Mouse (Mus musculus) CH12.LX (cell line): ENCODE measurements around the gene A930004D18Rik. TPM values are rescaled to one million over a fixed set of nuclear protein-coding genes. Genes with fewer than 3 reads are reported as not detected.

Source experiments
- DNase-seq: peaks from one replicate; pipeline ENCODE4 v3.0.0-alpha.2; 2013; ENCODE audit errors: extremely low read depth
- H3K27ac ChIP-seq: 2 replicates; pipeline ENCODE4 v1.5.1; 2012; ENCODE audit warnings: low read depth, mild to moderate bottlenecking, control low read depth, moderate library complexity; ENCODE audit not compliant: insufficient read depth
- H3K27me3 ChIP-seq: replicated peaks from 2 replicates; pipeline ENCODE3; 2012; ENCODE audit warnings: inconsistent platforms
- H3K36me3 ChIP-seq, 2 experiments: replicated peaks in 1 of 2; 2 replicates each; pipeline versions ENCODE3 to v1.6.1; 2012; ENCODE audit warnings: inconsistent platforms in 1 of 2, low read length in 1 of 2, mild to moderate bottlenecking in 1 of 2, mixed read lengths in 1 of 2, moderate library complexity in 1 of 2; ENCODE audit not compliant: control insufficient read depth in 1 of 2, insufficient read depth in 1 of 2
- H3K4me1 ChIP-seq, 2 experiments: 2 replicates each; pipeline ENCODE4 v1.6.1; 2012; ENCODE audit warnings: inconsistent platforms in 1 of 2, moderate library complexity in 1 of 2; ENCODE audit not compliant: insufficient read depth in 2 of 2, control insufficient read depth in 1 of 2
- H3K4me2 ChIP-seq: 2 replicates; pipeline ENCODE4 v1.6.1; 2012; ENCODE audit warnings: low read depth, mild to moderate bottlenecking, control low read depth; ENCODE audit not compliant: poor library complexity, insufficient read depth, severe bottlenecking
- H3K4me3 ChIP-seq, 3 experiments: fragments of 150-350 bp in 1 of 3; sonication (generic) in 1 of 3; replicated peaks in 1 of 3; 2 replicates each; pipeline versions ENCODE3 to v1.5.1; 2011 to 2012; ENCODE audit warnings: low read depth in 2 of 3, low read length in 2 of 3, mild to moderate bottlenecking in 2 of 3, moderate library complexity in 2 of 3, control low read depth in 1 of 3, improper control_type of control experiment in 1 of 3, inconsistent platforms in 1 of 3, mixed read lengths in 1 of 3; ENCODE audit not compliant: poor library complexity in 1 of 3
- H3K79me2 ChIP-seq: replicated peaks from 2 replicates; pipeline ENCODE4 v1.6.1; 2012; ENCODE audit warnings: mild to moderate bottlenecking, moderate library complexity; ENCODE audit not compliant: control insufficient read depth, poor library complexity, insufficient read depth, severe bottlenecking; ENCODE audit errors: extremely low read depth
- H3K9ac ChIP-seq: 2 replicates; pipeline ENCODE4 v1.6.1; 2012; ENCODE audit warnings: low read depth, mild to moderate bottlenecking, control low read depth, moderate library complexity; ENCODE audit not compliant: insufficient read depth
- H3K9me3 ChIP-seq: replicated peaks from 2 replicates; pipeline ENCODE3; 2012; ENCODE audit warnings: low read length, inconsistent platforms, mixed read lengths
- BHLHE40 ChIP-seq: IDR thresholded peaks from 2 replicates; pipeline ENCODE4 v1.6.1; 2011; ENCODE audit warnings: mild to moderate bottlenecking, low read depth, low read length, improper control_type of control experiment
- CHD1 ChIP-seq: IDR thresholded peaks from 2 replicates; pipeline ENCODE4 v1.6.1; 2012; ENCODE audit warnings: low read depth, low read length, improper control_type of control experiment, inconsistent platforms
- CHD2 ChIP-seq: IDR thresholded peaks from 2 replicates; pipeline ENCODE4 v1.6.1; 2011; ENCODE audit warnings: low read length, improper control_type of control experiment
- E2F4 ChIP-seq: IDR thresholded peaks from 2 replicates; pipeline ENCODE4 v1.6.1; 2011; ENCODE audit warnings: low read depth, low read length, improper control_type of control experiment; ENCODE audit not compliant: insufficient replicate concordance
- EP300 ChIP-seq: IDR thresholded peaks from 2 replicates; pipeline ENCODE4 v1.6.1; 2011; ENCODE audit warnings: low read length, improper control_type of control experiment
- ETS1 ChIP-seq: conservative IDR thresholded peaks from 2 replicates; pipeline ENCODE4 v1.6.1; 2012; ENCODE audit warnings: low read depth, mild to moderate bottlenecking, inconsistent platforms, low read length, improper control_type of control experiment, moderate library complexity
- IRF4 ChIP-seq: IDR thresholded peaks from 2 replicates; pipeline ENCODE4 v1.6.1; 2014; ENCODE audit warnings: low read depth, mild to moderate bottlenecking, inconsistent platforms, low read length, improper control_type of control experiment
- KAT2A ChIP-seq: IDR thresholded peaks from 2 replicates; pipeline ENCODE4 v1.6.1; 2012; ENCODE audit warnings: low read length, improper control_type of control experiment, inconsistent platforms; ENCODE audit not compliant: insufficient replicate concordance
- MAX ChIP-seq: IDR thresholded peaks from 2 replicates; pipeline ENCODE4 v1.6.1; 2011; ENCODE audit warnings: low read length, improper control_type of control experiment
- NELFE ChIP-seq: IDR thresholded peaks from 2 replicates; pipeline ENCODE4 v1.6.1; 2011; ENCODE audit warnings: low read depth, low read length, improper control_type of control experiment
- NRF1 ChIP-seq: IDR thresholded peaks from 2 replicates; pipeline ENCODE4 v1.6.1; 2014; ENCODE audit warnings: low read depth, mild to moderate bottlenecking, inconsistent platforms, low read length, improper control_type of control experiment, moderate library complexity
- POLR2A ChIP-seq: IDR thresholded peaks from 2 replicates; pipeline ENCODE4 v1.6.1; 2011; ENCODE audit warnings: low read depth, mild to moderate bottlenecking, improper control_type of control experiment, low read length
- POLR2AphosphoS2 ChIP-seq: IDR thresholded peaks from 2 replicates; pipeline ENCODE4 v1.6.1; 2011; ENCODE audit warnings: low read depth, low read length, improper control_type of control experiment
- RAD21 ChIP-seq: IDR thresholded peaks from 2 replicates; pipeline ENCODE4 v1.6.1; 2011; ENCODE audit warnings: low read depth, mild to moderate bottlenecking, low read length, improper control_type of control experiment, moderate library complexity
- RCOR1 ChIP-seq: conservative IDR thresholded peaks from 2 replicates; pipeline ENCODE4 v1.6.1; 2012; ENCODE audit warnings: low read depth, mild to moderate bottlenecking, inconsistent platforms, low read length, improper control_type of control experiment
- SIN3A ChIP-seq: IDR thresholded peaks from 2 replicates; pipeline ENCODE4 v1.6.1; 2012; ENCODE audit warnings: low read length, improper control_type of control experiment, inconsistent platforms
- TCF12 ChIP-seq: IDR thresholded peaks from 2 replicates; pipeline ENCODE4 v1.6.1; 2014; ENCODE audit warnings: low read depth, mild to moderate bottlenecking, inconsistent platforms, low read length, improper control_type of control experiment
- UBTF ChIP-seq: IDR thresholded peaks from 2 replicates; pipeline ENCODE4 v1.6.1; 2012; ENCODE audit warnings: low read depth, mild to moderate bottlenecking, inconsistent platforms, low read length, improper control_type of control experiment, moderate library complexity
- USF1 ChIP-seq: IDR thresholded peaks from 2 replicates; pipeline ENCODE4 v1.6.1; 2014; ENCODE audit warnings: low read depth, mild to moderate bottlenecking, inconsistent platforms, low read length, improper control_type of control experiment
- ZC3H11A ChIP-seq: IDR thresholded peaks from 2 replicates; pipeline ENCODE4 v1.6.1; 2012; ENCODE audit warnings: low read depth, mild to moderate bottlenecking, inconsistent platforms, low read length, improper control_type of control experiment
- ZMIZ1 ChIP-seq: IDR thresholded peaks from 2 replicates; pipeline ENCODE4 v1.6.1; 2012; ENCODE audit warnings: low read depth, mild to moderate bottlenecking, inconsistent platforms, low read length, improper control_type of control experiment
- ZNF384 ChIP-seq: IDR thresholded peaks from 2 replicates; pipeline ENCODE4 v1.6.1; 2012; ENCODE audit warnings: low read depth, low read length, improper control_type of control experiment, inconsistent platforms
- dilution Hi-C: fragments of 300-500 bp; cut with MboI; formaldehyde crosslinking; loops from 2 replicates; pipeline ENCODE4 v1.14.3; 2020; ENCODE audit warnings: low sequenced_read_pairs; ENCODE audit not compliant: extremely low pct_unique_long_range_greater_than_20kb, extremely low pct_ligation_motif_present
- in situ Hi-C: fragments of 300-500 bp; cut with MboI; formaldehyde crosslinking; loops from 3 replicates; pipeline ENCODE4 v1.14.3; 2019; ENCODE audit warnings: low sequenced_read_pairs, low pct_ligation_motif_present, low pct_unique_long_range_greater_than_20kb, mixed read lengths
- polyA plus RNA-seq: library from polyadenylated mRNA; unstranded; fragments of >175 nt; gene quantifications from 2 replicates; pipeline ENCODE4 v1.2.1, GENCODE M21; 2012; ENCODE audit warnings: low read depth; ENCODE audit not compliant: insufficient read length
- total RNA-seq, 2 experiments: library from RNA; depleted of rRNA; stranded (reverse); fragments of 300-350 nt in 1 of 2; fragments of >200 nt in 1 of 2; gene quantifications; 2 replicates each; pipeline ENCODE4 v1.2.3; 2012 to 2014

A930004D18Rik gene
- total and polyA plus RNA-seq, 3 experiments = 0.15 to 1.7 (median 0.72) TPM

GRCm38 (mm10) chr2:18046186-18046585 lies 8.6 kb upstream of the A930004D18Rik start:
- H3K27ac ChIP-seq = no peak overlapping the region
- peak overlapping the region; percentile 49; the same call in 1 of the 2 replicates for H3K9ac ChIP-seq
- dilution Hi-C loops = no loop called here
- peaks cover 2% of the 10 kb centered on the region; the same call in 1 of the 2 replicates for H3K79me2 ChIP-seq
- peak overlapping the region; percentile 75 for H3K4me2 ChIP-seq
- no peaks in the 10 kb centered on the region for H3K36me3 ChIP-seq
- no peaks in the 10 kb centered on the region for H3K9me3 ChIP-seq
- peaks cover 19% of the 10 kb centered on the region for H3K27me3 ChIP-seq
- no peak for DNase-seq
- TF ChIP-seq IRF4 (no peak), POLR2AphosphoS2 (no peak), ZC3H11A (no peak), ZMIZ1 (no peak), RAD21 (no peak), USF1 (no peak), EP300 (no peak), CHD2 (no peak)
- in situ Hi-C loops = loop anchor here (25.0 kb wide), 2 partner anchors 316 to 641 kb away; partner anchors contain the start of genes Bmi1 and Spag6
- peaks cover 2 to 42% of the 10 kb centered on the region in 2 experiments; a peak in 3 of 4 replicates for H3K4me1 ChIP-seq
- peak overlapping the region in 2 of 3 experiments; percentile 65 to 66 for H3K4me3 ChIP-seq

- H3K27ac ChIP-seq = no peak overlapping the region
- TF ChIP-seq MAX = no peak
- TF ChIP-seq E2F4 = no peak
- no peak for TF ChIP-seq TCF12
- TF ChIP-seq RAD21 = no peak
- TF ChIP-seq NELFE = no peak
- TF ChIP-seq UBTF = no peak
- TF ChIP-seq CHD1 = no peak
- TF ChIP-seq SIN3A = no peak
- TF ChIP-seq NRF1 = no peak
- TF ChIP-seq KAT2A = no peak
- no peak for TF ChIP-seq ETS1
- no peak for TF ChIP-seq BHLHE40
- TF ChIP-seq POLR2A = no peak
- TF ChIP-seq ZC3H11A = no peak
- TF ChIP-seq IRF4 = no peak
- TF ChIP-seq RCOR1 = no peak
- TF ChIP-seq ZNF384 = no peak
- TF ChIP-seq, all 38 proteins: peak for 0
- Histone ChIP-seq H3K27me3 (peaks cover 19% of the 10 kb centered on the region), H3K9me3 (no peaks in the 10 kb centered on the region), H3K4me2 (peak overlapping the region; percentile 75), H3K4me3 (no peak overlapping the region), H3K79me2 (peaks cover 2% of the 10 kb centered on the region; the same call in 1 of the 2 replicates), H3K4me1 (peaks cover 2 to 41% of the 10 kb centered on the region in 2 experiments; a peak in 3 of 4 replicates), H3K9ac (no peak overlapping the region), H3K36me3 (no peaks in the 10 kb centered on the region)
- no peak for DNase-seq
- dilution Hi-C loops (no loop called here), in situ Hi-C loops (loop anchor here (25.0 kb wide), 2 partner anchors 317 to 642 kb away; partner anchors contain the start of genes Bmi1 and Spag6)
Observed at GRCm38 (mm10) chr2:18045781-18046181, 8.2 kb upstream of the A930004D18Rik start.
